Mouse (Mus musculus): Measurements from ENCODE around the gene Coa3. TPM values are rescaled to one million over a fixed set of nuclear protein-coding genes. Genes with fewer than 3 reads are reported as not detected.

Coa3 gene
- polyA plus RNA-seq, 1 experiment from 2014 or later, result 204 TPM

DNA sequence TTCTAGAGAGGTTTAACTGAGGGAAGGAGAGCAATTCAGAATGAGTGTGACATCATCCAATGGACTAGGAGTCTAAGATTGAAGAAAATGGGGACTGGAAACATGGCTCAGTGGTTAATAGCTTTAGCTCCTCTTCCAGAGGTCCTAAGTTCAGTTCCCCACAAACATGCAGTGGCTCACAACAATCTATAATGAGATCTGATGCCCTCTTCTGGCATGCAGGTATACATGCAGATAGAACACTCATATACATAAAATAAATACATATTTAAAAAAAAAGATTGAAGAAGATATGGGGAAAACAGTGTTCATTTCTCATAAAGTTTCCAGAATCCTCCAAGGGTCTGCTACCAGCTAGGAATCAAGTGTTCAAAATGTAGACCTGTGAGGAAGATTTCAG, 43.5 kb downstream of the Coa3 start:
- H3K27ac ChIP-seq (replicated peaks; ENCODE audit: low read depth, low read length), result no peak overlapping the region
- H3K36me3 ChIP-seq (ENCODE audit: control insufficient read depth, insufficient read depth, low read length), result no peaks in the 10 kb centered on the region
- DNase-seq (ENCODE audit: low spot score), result no peak
- no peaks in the 10 kb centered on the region for H3K9me3 ChIP-seq (ENCODE audit: control insufficient read depth, low read length)
- H3K4me2 ChIP-seq (ENCODE audit: low read depth, severe bottlenecking), result no peak overlapping the region
- H3K4me1 ChIP-seq (ENCODE audit: control insufficient read depth, insufficient read depth, low read length), result peaks cover 16% of the 10 kb centered on the region
- ATAC-seq (ENCODE audit: insufficient number of reproducible peaks, low FRiP score, low TSS enrichment, low read depth), result no peak
- H3K9ac ChIP-seq (ENCODE audit: low read length), result no peak overlapping the region
- no peaks in the 10 kb centered on the region for H3K27me3 ChIP-seq (ENCODE audit: control insufficient read depth, insufficient read depth, low read length)
- no peak overlapping the region for H3K4me3 ChIP-seq (ENCODE audit: low read depth, low read length)

DNA sequence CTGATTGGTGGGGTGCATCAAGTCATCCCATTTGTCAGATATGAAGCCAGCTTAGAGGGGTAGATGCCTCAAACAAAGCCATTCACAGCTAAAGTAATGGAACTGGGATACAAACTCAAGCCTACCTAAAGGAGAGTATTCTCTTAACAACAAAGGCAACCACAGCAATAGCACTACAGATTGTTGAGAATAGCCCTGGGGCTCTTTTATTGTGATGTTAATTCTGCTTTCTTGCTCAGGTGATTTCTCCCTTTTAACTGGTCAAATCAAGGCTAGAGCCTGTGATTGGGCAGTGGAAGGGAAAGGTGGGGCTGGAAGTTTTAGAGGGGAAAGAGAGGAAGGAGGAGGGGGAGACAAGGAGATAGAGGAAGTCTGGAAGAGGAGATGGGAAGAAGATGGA, 44.8 kb downstream of the Coa3 start:
- no peak overlapping the region for H3K27ac ChIP-seq (replicated peaks; ENCODE audit: low read depth, low read length)
- H3K4me2 ChIP-seq (ENCODE audit: low read depth, severe bottlenecking), result no peak overlapping the region
- peaks cover 22% of the 10 kb centered on the region for H3K4me1 ChIP-seq (ENCODE audit: control insufficient read depth, insufficient read depth, low read length)
- DNase-seq (ENCODE audit: low spot score) (no peak), ATAC-seq (ENCODE audit: insufficient number of reproducible peaks, low FRiP score, low TSS enrichment, low read depth) (no peak)
- H3K36me3 ChIP-seq (ENCODE audit: control insufficient read depth, insufficient read depth, low read length), result no peaks in the 10 kb centered on the region
- no peak overlapping the region for H3K4me3 ChIP-seq (ENCODE audit: low read depth, low read length)
- H3K9me3 ChIP-seq (ENCODE audit: control insufficient read depth, low read length), result no peaks in the 10 kb centered on the region
- H3K27me3 ChIP-seq (ENCODE audit: control insufficient read depth, insufficient read depth, low read length), result no peaks in the 10 kb centered on the region
- H3K9ac ChIP-seq (ENCODE audit: low read length), result no peak overlapping the region

DNA sequence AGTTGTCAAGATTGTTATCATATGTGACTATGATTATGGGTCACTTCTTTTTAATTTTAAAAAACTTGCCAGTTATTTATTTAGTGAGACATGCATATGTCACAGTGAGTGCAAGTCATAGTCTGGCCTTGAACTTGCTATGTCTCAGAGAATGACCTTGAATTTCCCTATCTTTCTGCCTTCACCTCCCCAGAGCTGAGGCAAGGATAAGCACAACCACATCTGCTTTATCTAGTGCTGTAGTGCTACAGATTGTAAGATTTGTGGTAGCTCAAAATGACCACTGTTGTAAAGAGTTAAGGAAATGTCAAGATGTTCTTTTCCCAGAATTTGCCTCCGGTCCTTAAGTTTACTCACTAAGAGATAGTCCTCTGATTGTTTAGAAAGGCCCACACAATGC, 45.7 kb downstream of the Coa3 start:
- no peaks in the 10 kb centered on the region for H3K9me3 ChIP-seq (ENCODE audit: control insufficient read depth, low read length)
- DNase-seq (ENCODE audit: low spot score) (no peak), ATAC-seq (ENCODE audit: insufficient number of reproducible peaks, low FRiP score, low TSS enrichment, low read depth) (no peak)

DNA sequence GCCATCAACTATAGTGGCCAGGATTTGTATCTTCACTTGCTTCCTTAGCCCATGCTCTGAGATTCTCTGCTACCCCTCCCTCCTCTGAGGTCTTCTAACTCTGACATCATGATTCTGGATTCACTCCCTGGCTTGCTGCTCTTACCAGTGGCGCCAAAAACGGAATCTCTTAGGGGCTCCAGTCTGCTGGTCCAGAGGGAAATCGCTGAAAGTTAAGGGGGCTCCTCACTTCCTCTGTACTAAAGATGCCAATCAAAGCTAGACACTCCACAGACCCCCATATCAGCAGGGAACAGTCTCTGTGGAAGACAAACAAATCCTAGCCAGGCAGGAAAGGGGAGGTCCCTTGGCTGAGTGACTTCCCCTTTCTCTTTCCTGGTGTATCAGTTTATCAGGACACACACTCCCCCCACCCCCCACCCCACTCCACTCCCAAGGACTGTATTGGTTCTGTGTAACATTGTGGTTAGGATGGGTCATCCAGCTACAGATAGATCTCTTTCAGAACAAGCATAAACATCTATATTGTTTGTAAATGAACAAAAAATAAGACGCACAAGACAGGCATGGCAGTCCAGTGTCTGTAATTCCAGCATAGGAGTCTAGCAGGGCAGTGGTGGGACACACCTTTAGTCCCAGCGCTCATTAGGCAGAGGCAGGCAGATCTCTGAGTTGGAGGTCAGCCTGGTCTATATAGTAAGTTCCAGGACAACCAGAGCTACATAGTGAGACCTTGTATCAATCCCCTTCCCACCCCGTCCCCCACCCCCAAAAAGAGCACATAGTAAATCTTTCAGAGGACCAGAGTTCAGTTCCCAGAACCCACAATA, 46.7 kb downstream of the Coa3 start:
- Histone ChIP-seq H3K4me1 (ENCODE audit: control insufficient read depth, insufficient read depth, low read length) (peaks cover 20% of the 10 kb centered on the region), H3K27me3 (ENCODE audit: control insufficient read depth, insufficient read depth, low read length) (no peaks in the 10 kb centered on the region), H3K36me3 (ENCODE audit: control insufficient read depth, insufficient read depth, low read length) (no peaks in the 10 kb centered on the region), H3K4me3 (ENCODE audit: low read depth, low read length) (no peak overlapping the region), H3K4me2 (ENCODE audit: low read depth, severe bottlenecking) (peak overlapping the region; percentile 24; the same call in 1 of the 2 replicates), H3K9me3 (ENCODE audit: control insufficient read depth, low read length) (no peaks in the 10 kb centered on the region), H3K27ac (replicated peaks; ENCODE audit: low read depth, low read length) (peak overlapping the region; percentile 58), H3K9ac (ENCODE audit: low read length) (no peak overlapping the region)
- 51% methylated on average over 6 of the region's 6 CpGs for WGBS
- ATAC-seq (ENCODE audit: insufficient number of reproducible peaks, low FRiP score, low TSS enrichment, low read depth) (no peak), DNase-seq (ENCODE audit: low spot score) (peak; percentile 31)

More for the DNA sequence above, 45.7 kb downstream of the Coa3 start:
- H3K9ac ChIP-seq (ENCODE audit: low read length), result no peak overlapping the region
- H3K36me3 ChIP-seq (ENCODE audit: control insufficient read depth, insufficient read depth, low read length), result no peaks in the 10 kb centered on the region
- 89% methylated on average over 1 of the region's 1 CpGs for WGBS
- H3K4me3 ChIP-seq (ENCODE audit: low read depth, low read length), result no peak overlapping the region
- no peak overlapping the region for H3K4me2 ChIP-seq (ENCODE audit: low read depth, severe bottlenecking)
- no peak overlapping the region for H3K27ac ChIP-seq (replicated peaks; ENCODE audit: low read depth, low read length)
- H3K4me1 ChIP-seq (ENCODE audit: control insufficient read depth, insufficient read depth, low read length), result peaks cover 22% of the 10 kb centered on the region
- no peaks in the 10 kb centered on the region for H3K27me3 ChIP-seq (ENCODE audit: control insufficient read depth, insufficient read depth, low read length)

DNA sequence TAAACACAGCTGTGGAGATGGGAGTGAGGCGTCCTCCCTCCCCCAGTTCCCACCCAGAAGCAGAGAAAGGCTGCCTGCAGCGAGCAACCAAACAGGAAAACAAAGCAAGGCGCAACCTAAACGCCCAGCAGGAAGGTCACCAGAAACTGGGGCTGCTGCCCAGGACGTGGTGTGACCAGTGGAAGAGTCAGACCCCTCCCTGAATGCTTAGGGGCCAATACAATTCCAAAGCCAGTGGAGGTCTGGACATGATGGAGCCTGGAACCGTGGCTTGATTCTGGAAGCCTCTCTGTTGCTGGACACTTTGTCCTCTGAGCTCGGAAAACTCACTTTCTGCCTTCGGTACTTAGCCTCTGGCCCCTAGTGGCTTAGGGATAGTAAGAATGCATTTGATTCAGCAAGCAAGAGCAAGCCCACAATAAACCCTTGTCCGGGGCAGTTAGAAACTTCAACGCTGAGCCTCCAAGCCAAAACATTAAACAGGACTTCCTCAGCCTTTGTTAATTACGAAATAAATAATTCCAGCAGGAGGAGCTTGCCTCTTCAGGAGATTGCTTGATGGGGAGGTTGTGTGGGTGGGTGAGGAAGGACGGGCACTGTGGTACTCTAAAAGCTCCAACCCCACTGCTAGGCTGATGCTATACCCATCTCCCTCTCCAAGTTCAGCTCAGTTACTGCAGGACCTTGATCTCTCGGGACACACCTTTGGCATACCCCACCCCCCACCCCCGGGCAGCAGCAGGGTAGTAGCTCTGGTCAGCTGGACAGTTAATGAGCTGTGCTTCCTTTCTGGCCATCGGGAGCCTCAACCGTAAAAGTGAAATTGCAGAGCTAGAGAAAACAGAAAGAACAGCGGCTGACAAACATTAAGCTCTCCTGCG, 47.7 kb downstream of the Coa3 start:
- Histone ChIP-seq H3K27ac (replicated peaks; ENCODE audit: low read depth, low read length) (peak overlapping the region; percentile 58), H3K9ac (ENCODE audit: low read length) (peak overlapping the region; percentile 27), H3K9me3 (ENCODE audit: control insufficient read depth, low read length) (no peaks in the 10 kb centered on the region), H3K4me3 (ENCODE audit: low read depth, low read length) (no peak overlapping the region), H3K27me3 (ENCODE audit: control insufficient read depth, insufficient read depth, low read length) (no peaks in the 10 kb centered on the region), H3K4me2 (ENCODE audit: low read depth, severe bottlenecking) (peak overlapping the region; percentile 24; the same call in 1 of the 2 replicates), H3K4me1 (ENCODE audit: control insufficient read depth, insufficient read depth, low read length) (peaks cover 20% of the 10 kb centered on the region), H3K36me3 (ENCODE audit: control insufficient read depth, insufficient read depth, low read length) (no peaks in the 10 kb centered on the region)
- WGBS, result 7% methylated on average over 18 of the region's 18 CpGs
- ATAC-seq (ENCODE audit: insufficient number of reproducible peaks, low FRiP score, low TSS enrichment, low read depth) (no peak), DNase-seq (ENCODE audit: low spot score) (peak; percentile 45)

DNA sequence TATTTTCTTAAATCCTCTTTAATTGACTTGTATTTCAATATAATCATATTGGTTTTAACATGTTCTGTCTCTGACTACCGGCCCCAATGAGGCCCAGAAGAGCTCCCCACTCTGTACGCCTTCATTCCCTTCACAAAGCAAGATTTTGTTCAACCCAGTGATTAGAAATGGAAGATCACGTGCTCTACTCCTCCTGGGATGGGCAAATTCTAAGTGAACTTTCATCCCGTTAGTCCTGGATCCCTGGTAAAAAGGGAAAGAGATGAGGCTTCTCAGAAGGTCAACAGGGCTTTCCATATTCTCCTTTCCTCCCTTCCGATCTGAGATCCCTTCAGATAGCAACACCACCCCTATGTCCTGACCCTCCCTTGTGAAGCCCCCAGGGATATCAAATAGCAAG, 48.4 kb downstream of the Coa3 start:
- Histone ChIP-seq H3K4me2 (ENCODE audit: low read depth, severe bottlenecking) (no peak overlapping the region), H3K27ac (replicated peaks; ENCODE audit: low read depth, low read length) (peak overlapping the region; percentile 58), H3K9me3 (ENCODE audit: control insufficient read depth, low read length) (no peaks in the 10 kb centered on the region), H3K4me1 (ENCODE audit: control insufficient read depth, insufficient read depth, low read length) (peaks cover 20% of the 10 kb centered on the region), H3K36me3 (ENCODE audit: control insufficient read depth, insufficient read depth, low read length) (no peaks in the 10 kb centered on the region), H3K4me3 (ENCODE audit: low read depth, low read length) (no peak overlapping the region), H3K27me3 (ENCODE audit: control insufficient read depth, insufficient read depth, low read length) (no peaks in the 10 kb centered on the region), H3K9ac (ENCODE audit: low read length) (peak overlapping the region; percentile 27; the same call in 1 of the 2 replicates)
- WGBS, result 36% methylated on average over 5 of the region's 5 CpGs
- no peak for DNase-seq (ENCODE audit: low spot score)
- no peak for ATAC-seq (ENCODE audit: insufficient number of reproducible peaks, low FRiP score, low TSS enrichment, low read depth)

DNA sequence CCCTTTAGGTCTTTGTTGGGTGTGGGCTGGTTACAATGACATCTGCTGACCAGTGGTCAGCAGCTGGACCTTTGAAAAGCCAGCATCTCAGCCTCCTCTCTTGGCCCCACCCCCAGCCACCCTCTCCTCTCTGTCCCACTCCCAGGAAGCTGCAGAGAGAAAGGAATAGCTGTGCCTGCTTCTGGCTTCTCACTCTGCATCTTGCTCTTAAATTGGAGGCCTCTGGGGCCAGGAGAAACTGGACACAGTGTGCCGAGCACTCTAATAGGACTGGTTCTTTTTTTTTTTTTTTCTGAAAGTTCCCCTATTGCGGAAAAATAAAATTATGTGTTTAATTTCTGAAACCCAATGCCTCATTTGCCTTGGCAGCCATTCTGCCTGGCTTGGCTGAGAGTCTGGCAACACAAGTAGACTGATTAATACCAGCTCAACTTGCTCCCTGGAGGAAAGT, 48.8 kb downstream of the Coa3 start:
- Histone ChIP-seq H3K9ac (ENCODE audit: low read length) (no peak overlapping the region), H3K27ac (replicated peaks; ENCODE audit: low read depth, low read length) (peak overlapping the region; percentile 23; the same call in 1 of the 2 replicates), H3K36me3 (ENCODE audit: control insufficient read depth, insufficient read depth, low read length) (no peaks in the 10 kb centered on the region), H3K4me3 (ENCODE audit: low read depth, low read length) (no peak overlapping the region), H3K4me2 (ENCODE audit: low read depth, severe bottlenecking) (no peak overlapping the region), H3K27me3 (ENCODE audit: control insufficient read depth, insufficient read depth, low read length) (no peaks in the 10 kb centered on the region), H3K4me1 (ENCODE audit: control insufficient read depth, insufficient read depth, low read length) (peaks cover 20% of the 10 kb centered on the region), H3K9me3 (ENCODE audit: control insufficient read depth, low read length) (no peaks in the 10 kb centered on the region)
- DNase-seq (ENCODE audit: low spot score) (no peak), ATAC-seq (ENCODE audit: insufficient number of reproducible peaks, low FRiP score, low TSS enrichment, low read depth) (no peak)
- 19% methylated on average over 2 of the region's 2 CpGs for WGBS

DNA sequence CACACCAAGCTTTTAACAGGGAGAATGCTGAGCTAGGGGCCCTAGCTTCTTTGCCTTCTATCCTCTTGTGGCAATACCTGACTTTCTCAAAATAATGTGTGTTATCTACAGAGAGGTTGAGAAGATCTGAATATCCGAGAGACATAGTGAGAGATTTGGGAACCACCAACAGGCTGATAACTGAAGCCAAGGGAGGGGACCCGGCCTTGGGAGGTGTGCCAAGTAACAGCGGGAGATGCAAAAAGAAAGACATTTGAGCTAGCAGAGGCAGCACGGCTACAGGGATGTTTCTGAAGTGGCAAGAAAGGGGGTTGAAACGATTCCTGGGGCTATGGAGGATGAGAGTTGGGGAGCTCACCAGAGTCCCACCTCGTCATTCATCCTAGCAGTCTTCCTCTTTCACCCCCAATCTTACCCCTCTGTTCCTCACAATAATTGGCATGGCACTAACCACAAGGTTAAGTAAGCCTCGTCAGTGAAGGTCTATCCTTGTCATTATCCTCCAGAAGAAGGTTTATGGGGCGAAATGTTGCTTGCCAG, 49.5 kb downstream of the Coa3 start:
- Histone ChIP-seq H3K4me2 (ENCODE audit: low read depth, severe bottlenecking) (no peak overlapping the region), H3K27ac (replicated peaks; ENCODE audit: low read depth, low read length) (no peak overlapping the region; the same call in 1 of the 2 replicates), H3K9me3 (ENCODE audit: control insufficient read depth, low read length) (no peaks in the 10 kb centered on the region), H3K9ac (ENCODE audit: low read length) (no peak overlapping the region), H3K36me3 (ENCODE audit: control insufficient read depth, insufficient read depth, low read length) (no peaks in the 10 kb centered on the region), H3K27me3 (ENCODE audit: control insufficient read depth, insufficient read depth, low read length) (no peaks in the 10 kb centered on the region), H3K4me1 (ENCODE audit: control insufficient read depth, insufficient read depth, low read length) (peaks cover 20% of the 10 kb centered on the region), H3K4me3 (ENCODE audit: low read depth, low read length) (no peak overlapping the region)
- no peak for DNase-seq (ENCODE audit: low spot score)
- 44% methylated on average over 8 of the region's 8 CpGs for WGBS
- no peak for ATAC-seq (ENCODE audit: insufficient number of reproducible peaks, low FRiP score, low TSS enrichment, low read depth)
